In the genomic region with DNA sequence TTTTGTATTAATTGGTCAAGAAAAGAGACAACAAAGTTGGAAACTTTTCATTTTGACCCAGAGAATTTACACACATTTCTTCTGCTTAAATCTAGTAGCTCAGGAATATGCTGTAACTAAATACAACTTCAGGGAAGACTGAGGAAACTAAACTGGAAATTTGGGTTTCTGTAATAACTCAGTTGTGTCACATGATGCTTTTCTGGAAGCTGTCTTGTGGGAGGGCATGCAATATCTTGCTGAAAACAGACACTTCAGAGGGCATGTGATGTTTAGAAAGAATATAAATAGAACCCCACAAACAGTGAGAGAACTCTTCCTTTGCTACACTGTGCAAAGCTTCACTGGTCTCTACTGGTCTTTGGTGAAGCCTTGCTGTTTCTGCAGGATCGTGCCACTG, we compare ENCODE assay signal across 20 mouse cellular contexts.
"Had no signal": no experiment of that assay in that cellular context is flagged by ENCODE, and none has a peak within 500 bp of the region (broad histone marks: within the 10 kb centered on the region; RNA-seq: fewer than 3 reads in every experiment).

No protein-coding gene starts in this region.

- H3K4me3 ChIP-seq: liver, embryonic 15.5 days; lung, embryonic 15.5 days; midbrain, embryonic 10.5 days; midbrain, embryonic 12.5 days; neural tube, embryonic 13.5 days; neural tube, embryonic 15.5 days; stomach, embryonic 15.5 days had no signal

- H3K27ac ChIP-seq: liver, embryonic 15.5 days; lung, embryonic 15.5 days; midbrain, embryonic 10.5 days; midbrain, embryonic 12.5 days; neural tube, embryonic 13.5 days; neural tube, embryonic 15.5 days; stomach, embryonic 15.5 days; stomach, postnatal 0 days had no signal

- H3K9me3 ChIP-seq: liver, embryonic 15.5 days; lung, embryonic 15.5 days; midbrain, embryonic 10.5 days; midbrain, embryonic 12.5 days; neural tube, embryonic 13.5 days; neural tube, embryonic 15.5 days; stomach, embryonic 15.5 days had no signal

- ATAC-seq: liver, postnatal 0 days; lung, postnatal 0 days had no signal

- DNase-seq: liver, postnatal 0 days; lung, adult 2 months; lung, postnatal 14 days; lung, postnatal 36 days; midbrain, embryonic 14.5 days; retina, postnatal 1 day; right cerebral cortex, adult 18-20 months; right cerebral cortex, postnatal 25 days; thymus, adult 2 months; thymus, postnatal 25 days; thymus, postnatal 4 days had no signal

- H3K27me3 ChIP-seq: liver, embryonic 15.5 days; lung, embryonic 15.5 days; midbrain, embryonic 12.5 days; neural tube, embryonic 13.5 days; neural tube, embryonic 15.5 days; stomach, embryonic 15.5 days had no signal

- H3K36me3 ChIP-seq: liver, embryonic 15.5 days; lung, embryonic 15.5 days; midbrain, embryonic 10.5 days; midbrain, embryonic 12.5 days; neural tube, embryonic 13.5 days; neural tube, embryonic 15.5 days; stomach, embryonic 15.5 days had no signal

- H3K9ac ChIP-seq: liver, embryonic 15.5 days; liver, postnatal 0 days; lung, embryonic 15.5 days; midbrain, embryonic 12.5 days; neural tube, embryonic 13.5 days; neural tube, embryonic 15.5 days; stomach, embryonic 15.5 days had no signal

- H3K4me2 ChIP-seq: liver, embryonic 15.5 days; lung, embryonic 15.5 days; midbrain, embryonic 12.5 days; neural tube, embryonic 13.5 days; neural tube, embryonic 15.5 days; stomach, embryonic 15.5 days had no signal

- H3K4me1 ChIP-seq: liver, embryonic 15.5 days; lung, embryonic 15.5 days; midbrain, embryonic 10.5 days; midbrain, embryonic 12.5 days; neural tube, embryonic 13.5 days; neural tube, embryonic 15.5 days; stomach, embryonic 15.5 days had no signal
